Comparison of ENCODE assay signal across 16 mouse cellular contexts in genomic region chr11:82573126-82573525, GRCm38 (mm10).
"Had no signal": no experiment of that assay in that cellular context is flagged by ENCODE, and none has a peak within 500 bp of the region (broad histone marks: within the 10 kb centered on the region; RNA-seq: fewer than 3 reads in every experiment).

No protein-coding gene starts in this region.

- H3K4me2 ChIP-seq: neural tube, embryonic 13.5 days; neural tube, embryonic 15.5 days; stomach, embryonic 15.5 days had no signal

- H3K27ac ChIP-seq: neural tube, embryonic 13.5 days; neural tube, embryonic 15.5 days; stomach, embryonic 15.5 days; stomach, postnatal 0 days had no signal

- H3K9me3 ChIP-seq: neural tube, embryonic 13.5 days; neural tube, embryonic 15.5 days; stomach, embryonic 15.5 days had no signal

- DNase-seq: retina, postnatal 1 day; right cerebral cortex, adult 18-20 months; right cerebral cortex, postnatal 14 days; right cerebral cortex, postnatal 25 days; right cerebral cortex, postnatal 4 days; spleen, adult 18-20 months; thymus, adult 18-20 months; thymus, adult 2 months; thymus, postnatal 14 days; thymus, postnatal 25 days; thymus, postnatal 36 days; thymus, postnatal 4 days had no signal

- H3K9ac ChIP-seq: neural tube, embryonic 13.5 days; neural tube, embryonic 15.5 days; stomach, embryonic 15.5 days had no signal

- H3K4me3 ChIP-seq: neural tube, embryonic 13.5 days; neural tube, embryonic 15.5 days; stomach, embryonic 15.5 days had no signal

- H3K27me3 ChIP-seq: stomach, embryonic 15.5 days had no signal

- H3K4me1 ChIP-seq: stomach, embryonic 15.5 days had no signal

- H3K36me3 ChIP-seq: neural tube, embryonic 13.5 days; neural tube, embryonic 15.5 days; stomach, embryonic 15.5 days had no signal
